ENCODE assay signal across 8 mouse cellular contexts in the genomic region with DNA sequence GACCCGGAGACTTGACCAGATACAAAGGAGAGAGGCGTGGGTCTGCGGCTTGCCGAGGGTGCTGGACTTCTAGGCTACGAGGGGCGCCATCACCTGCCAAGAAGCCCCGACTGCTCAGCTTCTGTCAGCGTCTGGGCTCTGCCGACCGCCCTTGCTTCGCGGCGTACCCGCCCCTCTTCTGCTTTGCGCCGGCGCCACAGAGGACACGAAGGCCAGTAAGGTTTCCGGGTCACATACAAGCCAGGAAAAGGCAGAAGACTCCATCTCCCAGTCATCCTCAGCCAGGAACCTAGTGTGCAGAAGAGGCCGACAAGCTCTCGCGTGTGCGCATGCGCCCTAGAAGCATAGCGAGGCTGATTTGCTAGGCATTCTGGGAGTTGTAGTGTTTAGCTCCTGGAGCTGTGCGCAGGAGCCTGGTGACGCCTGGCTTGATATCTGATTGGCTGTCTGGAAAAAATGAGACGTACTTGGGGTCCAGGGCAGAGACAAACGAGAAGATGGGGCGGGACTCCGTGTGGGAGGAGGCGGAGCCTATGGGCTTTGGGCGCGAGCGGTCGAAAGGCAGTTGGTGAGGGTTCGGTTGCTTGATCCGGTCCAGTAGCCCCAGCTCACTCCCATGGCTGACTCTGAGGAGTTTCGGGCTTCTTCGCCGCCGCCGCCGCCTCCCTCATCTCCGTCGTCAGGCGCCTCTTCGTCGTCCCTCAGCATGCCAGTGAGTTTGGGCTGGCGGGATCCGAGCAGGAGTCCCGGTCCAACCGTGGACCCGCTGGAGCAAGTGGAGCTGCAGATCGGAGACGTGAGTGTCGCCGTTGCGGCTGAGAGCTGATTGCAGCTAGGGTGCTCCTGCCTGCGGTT. TPM values are rescaled to one million over a fixed set of nuclear protein-coding genes. Genes with fewer than 3 reads are reported as not detected.
DNase-seq lines count a peak whose midpoint lies in the region; ATAC-seq and TF ChIP-seq lines count a peak whose summit lies in the region.

A gene (plus strand): TSS at position 519 of the 855 bp plus-strand sequence.

- CTCF ChIA-PET in Patski (lab: Charles Lee), result interaction anchor here (1.0 to 2.5 kb wide), 7 partner anchors 9 to 183 kb away, joined by 3 to 6 read pairs (median 4); no protein-coding TSS in a partner anchor

- under 1% methylated on average over 60 of the region's 60 CpGs for WGBS in hindbrain, embryonic 13.5 days

- H3K27me3 ChIP-seq in Patski, result no peaks in the 10 kb centered on the region
- no peaks in the 10 kb centered on the region for H3K27me3 ChIP-seq in hindbrain, embryonic 13.5 days

- peak within 1 kb of the TSS; percentile 77 for H3K4me2 ChIP-seq in hindbrain, embryonic 13.5 days

- H3K27ac ChIP-seq in hindbrain, embryonic 13.5 days, result peak within 1 kb of the TSS; percentile 85

- POLR2A ChIA-PET in Patski (lab: Charles Lee), result interaction anchor here (0.7 kb wide), 1 partner anchor 149 kb away, joined by 3 read pairs; no protein-coding TSS in a partner anchor

- no peak for TF ChIP-seq CTCF in Patski (IDR thresholded peaks at IDR 0.05)

- DNase-seq in Patski (ENCODE audit: low read depth, low spot score), result peak; percentile 100
- DNase-seq in cerebellum, postnatal 14 days, result peak; percentile 94 to 96
- peak; percentile 94 to 99 for DNase-seq in frontal cortex, postnatal 14 days (ENCODE audit: low spot score in 2 of 2)
- peak; percentile 77 to 78 for DNase-seq in layer of hippocampus, postnatal 25 days (ENCODE audit: extremely low spot score in 1 of 2, low spot score in 1 of 2)
- DNase-seq in lung, postnatal 25 days (ENCODE audit: low spot score), result peak; percentile 99
- DNase-seq in retina, embryonic 14.5 days (ENCODE audit: low spot score), result peak; percentile 99
- DNase-seq in thymus, postnatal 4 days, result peak; percentile 93

- H3K4me3 ChIP-seq in hindbrain, embryonic 13.5 days, result peak within 1 kb of the TSS; percentile 65

- peaks cover 24% of the 10 kb centered on the region for H3K36me3 ChIP-seq in hindbrain, embryonic 13.5 days

- H3K9me3 ChIP-seq in hindbrain, embryonic 13.5 days, result no peaks in the 10 kb centered on the region

- peak within 1 kb of the TSS; percentile 78 for H3K9ac ChIP-seq in hindbrain, embryonic 13.5 days

- in situ Hi-C loops in Patski (cut with MboI; ENCODE audit: low pct_unique_long_range_greater_than_20kb), result no loop called here

- ATAC-seq in Patski, result peak; percentile 99
- ATAC-seq in hindbrain, embryonic 13.5 days (ENCODE audit: low FRiP score), result peak; percentile 99

- peaks cover 13% of the 10 kb centered on the region for H3K4me1 ChIP-seq in hindbrain, embryonic 13.5 days (replicated peaks)

RNA-seq across cellular contexts. Expression of the gene that starts here (rescaled TPM):
- 19.6 TPM for polyA plus RNA-seq in Patski (2021)
- polyA plus RNA-seq in hindbrain, embryonic 13.5 days (2015; fragmentation: Nextera tagmentation; extraction: Ambion mirVana), result 9.0 and 10.5 TPM in 2 replicates
- total RNA-seq in layer of hippocampus, postnatal 25 days (2021), result 1 to 10 TPM; 1.9 TPM

Comparison
In these comparisons a context has a peak if more than half of its experiments do, and no peak if none do; other contexts are left out.
1. Peak in every context shown above with its lines: DNase-seq, ATAC-seq, H3K4me3 ChIP-seq and H3K27ac ChIP-seq.